Mouse (Mus musculus) heart, postnatal 0 days (tissue): ENCODE measurements around the gene Olfr721-ps1.

Source experiments
- CTCF ChIP-seq: IDR thresholded peaks from 2 replicates; pipeline ENCODE4 v1.5.1; 2016; ENCODE audit warnings: antibody characterized with exemption, control low read depth, low read depth
- EP300 ChIP-seq: IDR thresholded peaks from 2 replicates; pipeline ENCODE4 v1.6.1; 2016; ENCODE audit warnings: antibody characterized with exemption, low read depth

GRCm38 (mm10) chr14:14351721-14352590 lies 49.1 kb upstream of the Olfr721-ps1 start:
- TF ChIP-seq CTCF (no peak), EP300 (no peak)
